Mouse (Mus musculus): ENCODE data around the gene Ace2.

Ace2 gene

GRCm38 (mm10) chrX:164183844-164184243 lies 44.7 kb downstream of the Ace2 start:
- peak; percentile 81 for DNase-seq

- DNase-seq, result no peak
Measured at GRCm38 (mm10) chrX:164189880-164190279, 50.7 kb downstream of the Ace2 start.

GRCm38 (mm10) chrX:164197679-164198078 lies 58.5 kb downstream of the Ace2 start:
- no peak for DNase-seq

GRCm38 (mm10) chrX:164200547-164200946 lies 61.4 kb downstream of the Ace2 start:
- no peak for DNase-seq

GRCm38 (mm10) chrX:164221989-164222388 lies 82.9 kb downstream of the Ace2 start:
- no peak for DNase-seq

GRCm38 (mm10) chrX:164233380-164233779 lies 94.2 kb downstream of the Ace2 start:
- no peak for DNase-seq
